Mouse (Mus musculus) kidney, postnatal 0 days (tissue): ENCODE data around the gene Dnajc10. TPM values are rescaled to one million over a fixed set of nuclear protein-coding genes. Genes with fewer than 3 reads are reported as not detected.
A peak's percentile ranks its signal among the peaks of the same experiment; 100 is the strongest.

ENCODE experiments used
- ATAC-seq: fragments of 200-750 bp; cut with Nextera tagmentation; replicated peaks from 2 replicates; pipeline ENCODE4 v1.8.0; 2017; ENCODE audit warnings: low read depth, moderate number of reproducible peaks, moderate TSS enrichment, moderate library complexity; ENCODE audit not compliant: low FRiP score
- DNase-seq: peaks from one replicate; pipeline ENCODE4 v3.0.0-alpha.2; 2016; ENCODE audit warnings: low spot score
- H3K27ac ChIP-seq: fragments of 300-500 bp; sonication (generic); 2 replicates; pipeline ENCODE4 v1.5.1; 2014; ENCODE audit warnings: mild to moderate bottlenecking
- H3K27me3 ChIP-seq: fragments of 300-500 bp; sonication (generic); 2 replicates; pipeline ENCODE4 v1.6.1; 2014; ENCODE audit warnings: low read length, mixed read lengths; ENCODE audit not compliant: insufficient read depth
- H3K36me3 ChIP-seq: fragments of 300-500 bp; sonication (generic); 2 replicates; pipeline ENCODE4 v1.6.1; 2014; ENCODE audit warnings: low read length, mixed read lengths; ENCODE audit not compliant: insufficient read depth
- H3K4me1 ChIP-seq: fragments of 300-500 bp; sonication (generic); replicated peaks from 2 replicates; pipeline ENCODE4 v1.6.1; 2014; ENCODE audit warnings: antibody characterized with exemption, low read length, mixed read lengths; ENCODE audit not compliant: insufficient read depth
- H3K4me2 ChIP-seq: fragments of 300-500 bp; sonication (generic); 2 replicates; pipeline ENCODE4 v1.6.1; 2014; ENCODE audit warnings: mild to moderate bottlenecking, low read length, moderate library complexity, mixed read lengths
- H3K4me3 ChIP-seq: fragments of 300-500 bp; sonication (generic); replicated peaks from 2 replicates; pipeline ENCODE4 v1.5.1; 2014; ENCODE audit warnings: low read depth, low read length
- H3K9ac ChIP-seq: fragments of 300-500 bp; sonication (generic); 2 replicates; pipeline ENCODE4 v1.6.1; 2014; ENCODE audit warnings: low read depth, low read length
- H3K9me3 ChIP-seq: fragments of 300-500 bp; sonication (generic); replicated peaks from 2 replicates; pipeline ENCODE4 v1.6.1; 2016; ENCODE audit warnings: low read length, inconsistent platforms, mixed read lengths
- CTCF ChIP-seq: IDR thresholded peaks from 2 replicates; pipeline ENCODE4 v1.5.1; 2016; ENCODE audit warnings: antibody characterized with exemption, low read depth, mild to moderate bottlenecking, moderate library complexity
- WGBS: fragments of 180-500 bp; shearing (Covaris S2); extraction: QIAGEN DNeasy Blood & Tissue Kit; methylation state at CpG from one replicate; pipeline ENCODE4 v1.1.7; 2014; 5-methylcytosine and 5-hydroxymethylcytosine counted together
- polyA plus RNA-seq: library from polyadenylated mRNA; unstranded; fragments of >200 nt; fragmentation: Nextera tagmentation; extraction: Ambion mirVana; gene quantifications from 2 replicates; pipeline ENCODE4 v1.2.1, GENCODE M21; 2015

Dnajc10 gene
- polyA plus RNA-seq, 1 experiment from 2014 or later = 71.0 TPM

DNA sequence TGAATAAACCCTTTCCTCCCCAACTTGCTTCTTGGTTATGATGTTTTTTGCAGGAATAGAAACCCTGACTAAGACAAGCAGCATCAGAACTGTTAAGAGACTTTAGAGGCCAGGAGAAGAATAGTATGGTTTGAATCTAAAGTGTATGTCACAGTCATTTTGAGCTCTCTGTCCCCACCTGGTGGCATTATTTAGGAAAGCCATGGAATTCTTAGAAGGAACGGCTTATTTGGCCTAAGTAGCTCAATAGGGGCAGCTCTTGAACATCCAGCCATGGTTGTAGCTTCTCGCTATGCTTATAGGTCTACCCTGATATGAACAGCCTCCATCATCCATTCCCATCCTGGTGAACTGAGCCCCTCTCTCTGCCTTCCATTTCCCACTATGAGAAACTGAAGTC is 40.1 kb upstream of the Dnajc10 start:
- H3K9me3 ChIP-seq = no peaks in the 10 kb centered on the region
- H3K4me2 ChIP-seq = no peak overlapping the region
- H3K27me3 ChIP-seq = no peaks in the 10 kb centered on the region
- H3K9ac ChIP-seq = no peak overlapping the region
- H3K27ac ChIP-seq = no peak overlapping the region
- no peak for ATAC-seq
- WGBS = 50% methylated on average over 2 of the region's 2 CpGs
- peak; percentile 74 for TF ChIP-seq CTCF
- H3K4me1 ChIP-seq = no peaks in the 10 kb centered on the region
- no peaks in the 10 kb centered on the region for H3K36me3 ChIP-seq
- peak; percentile 80 for DNase-seq
- H3K4me3 ChIP-seq = no peak overlapping the region

DNA sequence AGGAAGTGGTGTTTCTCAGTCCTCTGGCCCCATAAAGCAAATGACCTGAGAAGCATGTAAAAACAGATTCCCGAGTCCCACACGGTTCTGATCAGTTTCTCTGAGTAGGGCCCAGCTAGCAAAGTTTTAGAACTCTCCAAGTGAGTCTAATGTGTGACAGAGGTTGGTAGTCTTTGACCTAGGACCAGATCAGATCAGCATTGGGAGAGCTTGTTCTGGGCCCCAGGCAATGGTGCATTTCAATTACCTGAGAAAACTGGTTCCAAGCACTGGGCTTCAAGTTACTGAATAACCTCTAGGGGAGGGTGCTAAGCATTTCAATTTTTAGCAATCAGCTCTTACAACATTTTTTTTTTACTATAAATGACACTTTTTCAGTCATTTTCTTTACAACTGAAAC is 33.1 kb upstream of the Dnajc10 start:
- 32% methylated on average over 2 of the region's 2 CpGs for WGBS

DNA sequence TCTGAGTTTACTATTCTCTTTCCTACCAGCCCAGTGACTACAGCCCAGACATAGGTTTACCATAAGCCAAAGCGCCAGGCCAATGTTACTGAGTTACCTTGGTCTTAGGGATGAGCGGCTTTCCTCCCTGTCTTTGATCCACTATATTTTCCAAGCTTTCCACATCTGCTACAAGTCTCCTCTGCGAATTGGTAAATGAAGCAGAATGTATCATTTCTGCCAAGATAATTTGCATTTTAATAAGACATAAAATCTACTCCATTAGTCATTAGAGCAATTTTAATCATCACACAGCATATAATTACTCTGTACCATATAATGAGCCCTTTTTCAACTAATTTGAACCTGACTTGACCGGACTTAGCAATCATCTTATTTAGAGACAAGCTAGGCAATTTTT is 28.9 kb upstream of the Dnajc10 start:
- Histone ChIP-seq H3K4me1 (no peaks in the 10 kb centered on the region), H3K27ac (no peak overlapping the region), H3K4me2 (no peak overlapping the region), H3K36me3 (no peaks in the 10 kb centered on the region), H3K4me3 (no peak overlapping the region), H3K9ac (no peak overlapping the region), H3K27me3 (no peaks in the 10 kb centered on the region), H3K9me3 (no peaks in the 10 kb centered on the region)
- WGBS = 88% methylated on average over 4 of the region's 4 CpGs
- no peak for ATAC-seq
- TF ChIP-seq CTCF = no peak
- no peak for DNase-seq

More for the DNA sequence above, 33.1 kb upstream of the Dnajc10 start:
- TF ChIP-seq CTCF = no peak
- Histone ChIP-seq H3K27ac (no peak overlapping the region), H3K4me2 (no peak overlapping the region), H3K36me3 (no peaks in the 10 kb centered on the region), H3K4me1 (no peaks in the 10 kb centered on the region), H3K4me3 (no peak overlapping the region), H3K9ac (no peak overlapping the region), H3K9me3 (no peaks in the 10 kb centered on the region), H3K27me3 (no peaks in the 10 kb centered on the region)
- DNase-seq (no peak), ATAC-seq (no peak; the same call in 1 of the 2 replicates)

DNA sequence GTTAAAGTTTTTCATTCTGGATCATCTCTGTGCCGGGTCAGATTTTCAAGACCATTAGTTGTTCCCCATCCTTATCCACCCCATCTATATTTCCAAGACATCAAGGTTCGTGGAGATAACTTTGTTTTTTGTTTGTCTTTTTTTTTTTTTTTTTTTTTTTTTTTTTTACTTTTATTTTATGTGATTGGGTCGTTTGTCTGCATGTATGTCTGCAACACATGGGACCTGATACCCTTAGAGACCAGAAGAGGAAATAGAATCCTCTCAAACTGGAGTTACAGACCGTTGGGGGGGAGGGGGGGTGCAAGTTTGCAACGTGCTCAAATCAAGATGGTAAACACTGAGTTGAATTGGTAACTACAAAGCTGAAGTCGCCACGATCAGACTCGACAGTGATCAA is 23.1 kb upstream of the Dnajc10 start, which contains the start of gene Prdx6b:
Gene Prdx6b, plus strand, starts transcription at position 301 of the 400 bp plus-strand sequence.
- WGBS = 83% methylated on average over 8 of the region's 8 CpGs

DNA sequence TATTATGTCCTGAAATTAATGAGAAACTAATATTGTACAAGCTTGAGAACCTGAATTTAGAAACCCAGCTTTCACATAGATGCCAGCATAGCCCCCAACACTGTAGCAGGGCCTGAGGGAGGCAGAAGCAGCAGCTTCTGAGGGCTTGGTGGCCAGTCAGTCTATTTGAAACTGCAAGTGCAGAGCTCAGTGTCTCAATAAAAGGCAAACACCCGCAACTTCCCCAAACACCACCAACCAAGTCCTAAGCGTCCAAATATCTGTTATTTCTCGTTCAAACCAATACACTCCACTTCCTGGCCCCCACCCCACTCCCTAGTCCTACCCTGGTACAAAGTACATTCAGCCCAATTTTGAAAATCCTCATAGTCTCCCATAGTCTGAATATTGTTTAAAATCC is 16.9 kb upstream of the Dnajc10 start:
- H3K4me3 ChIP-seq = no peak overlapping the region
- TF ChIP-seq CTCF = no peak
- H3K4me1 ChIP-seq = no peaks in the 10 kb centered on the region
- H3K4me2 ChIP-seq = no peak overlapping the region
- no peak overlapping the region for H3K27ac ChIP-seq
- ATAC-seq (no peak), DNase-seq (no peak)
- H3K36me3 ChIP-seq = no peaks in the 10 kb centered on the region
- WGBS = 75% methylated on average over 3 of the region's 3 CpGs
- no peaks in the 10 kb centered on the region for H3K9me3 ChIP-seq
- no peak overlapping the region for H3K9ac ChIP-seq
- no peaks in the 10 kb centered on the region for H3K27me3 ChIP-seq

More for the DNA sequence above, 23.1 kb upstream of the Dnajc10 start, which contains the start of gene Prdx6b:
- no peaks in the 10 kb centered on the region for H3K9me3 ChIP-seq
- no peak for TF ChIP-seq CTCF
- no peak within 1 kb of the TSS for H3K9ac ChIP-seq
- H3K4me3 ChIP-seq = no peak within 1 kb of the TSS
- H3K27ac ChIP-seq = no peak within 1 kb of the TSS
- no peaks in the 10 kb centered on the region for H3K4me1 ChIP-seq
- ATAC-seq (no peak), DNase-seq (no peak)
- H3K4me2 ChIP-seq = no peak within 1 kb of the TSS
- H3K27me3 ChIP-seq = no peaks in the 10 kb centered on the region
- no peaks in the 10 kb centered on the region for H3K36me3 ChIP-seq

DNA sequence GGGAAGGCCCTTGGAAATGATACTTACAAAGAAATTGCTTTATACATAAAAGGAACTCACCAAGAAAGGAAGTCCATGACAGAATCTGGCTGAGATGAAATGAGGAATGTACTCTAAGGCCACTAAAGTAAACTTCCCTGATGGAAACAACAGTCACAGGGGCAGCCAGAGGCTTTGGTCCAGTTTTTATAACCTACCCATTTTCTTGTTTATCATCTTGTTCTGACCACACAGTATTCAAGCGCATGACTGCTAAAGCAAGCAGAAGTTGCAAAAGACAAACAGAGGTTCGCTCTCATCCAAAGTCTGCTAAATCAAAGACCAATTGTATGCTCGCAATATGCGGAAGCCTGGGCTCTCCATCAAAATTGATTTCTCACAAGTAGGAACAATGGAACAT is 14.5 kb upstream of the Dnajc10 start:
- ATAC-seq (no peak), DNase-seq (peak; percentile 33)
- no peak overlapping the region for H3K4me2 ChIP-seq
- no peak overlapping the region for H3K27ac ChIP-seq
- H3K9ac ChIP-seq = no peak overlapping the region
- H3K36me3 ChIP-seq = no peaks in the 10 kb centered on the region
- 74% methylated on average over 4 of the region's 4 CpGs for WGBS
- no peak for TF ChIP-seq CTCF
- no peaks in the 10 kb centered on the region for H3K9me3 ChIP-seq
- H3K27me3 ChIP-seq = no peaks in the 10 kb centered on the region
- H3K4me3 ChIP-seq = no peak overlapping the region
- no peaks in the 10 kb centered on the region for H3K4me1 ChIP-seq

DNA sequence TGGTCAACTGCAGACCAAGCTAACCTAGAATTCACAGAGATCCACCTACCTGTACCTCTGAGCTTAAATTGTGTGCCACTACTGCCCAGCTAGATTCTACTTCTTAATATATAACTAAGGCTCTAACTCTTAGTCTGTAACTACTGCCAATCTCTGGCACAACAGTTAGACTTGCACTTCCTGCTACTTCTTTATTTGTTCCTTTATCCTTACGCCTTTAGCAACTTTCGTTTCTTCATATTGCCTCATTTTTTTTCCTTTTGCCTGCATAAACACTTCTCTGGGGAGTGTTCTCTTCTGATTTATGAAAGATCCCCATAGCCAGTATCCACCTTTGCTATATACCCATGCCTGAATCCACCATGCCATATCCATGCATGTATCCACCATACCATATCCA is 11.3 kb upstream of the Dnajc10 start:
- ATAC-seq = no peak
- H3K27me3 ChIP-seq = no peaks in the 10 kb centered on the region
- no peaks in the 10 kb centered on the region for H3K9me3 ChIP-seq
- WGBS = 90% methylated on average over 2 of the region's 2 CpGs
- no peaks in the 10 kb centered on the region for H3K36me3 ChIP-seq
- H3K27ac ChIP-seq = no peak overlapping the region
- H3K9ac ChIP-seq = no peak overlapping the region
- TF ChIP-seq CTCF = no peak
- H3K4me2 ChIP-seq = no peak overlapping the region
- no peaks in the 10 kb centered on the region for H3K4me1 ChIP-seq
- no peak for DNase-seq
- H3K4me3 ChIP-seq = no peak overlapping the region
